Mouse (Mus musculus) lung, embryonic 16.5 days (tissue): Measurements from ENCODE around the gene Chrm1. TPM values are rescaled to one million over a fixed set of nuclear protein-coding genes. Genes with fewer than 3 reads are reported as not detected.

ENCODE experiments used
- ATAC-seq: fragments of 200-750 bp; cut with Nextera tagmentation; 2 replicates; pipeline ENCODE4 v1.8.0; 2017; ENCODE audit warnings: low read depth, mild to moderate bottlenecking, moderate library complexity
- H3K27ac ChIP-seq: fragments of 300-500 bp; sonication (generic); 2 replicates; pipeline ENCODE4 v1.5.1; 2014; ENCODE audit warnings: mild to moderate bottlenecking, control low read depth, low read length
- H3K27me3 ChIP-seq: fragments of 300-500 bp; sonication (generic); 2 replicates; pipeline ENCODE4 v1.6.1; 2014; ENCODE audit warnings: low read depth, low read length, mixed read lengths; ENCODE audit not compliant: control insufficient read depth, insufficient read depth
- H3K36me3 ChIP-seq: fragments of 300-500 bp; sonication (generic); 2 replicates; pipeline ENCODE4 v1.6.1; 2014; ENCODE audit warnings: low read length; ENCODE audit not compliant: control insufficient read depth, insufficient read depth
- H3K4me1 ChIP-seq: fragments of 300-500 bp; sonication (generic); replicated peaks from 2 replicates; pipeline ENCODE4 v1.6.1; 2014; ENCODE audit warnings: low read length, mixed read lengths; ENCODE audit not compliant: control insufficient read depth, insufficient read depth
- H3K4me2 ChIP-seq: fragments of 300-500 bp; sonication (generic); 2 replicates; pipeline ENCODE4 v1.6.1; 2014; ENCODE audit warnings: low read depth, low read length, control low read depth
- H3K4me3 ChIP-seq: fragments of 300-500 bp; sonication (generic); 2 replicates; pipeline ENCODE4 v1.5.1; 2014; ENCODE audit warnings: mild to moderate bottlenecking, low read length, control low read depth
- H3K9ac ChIP-seq: fragments of 300-500 bp; sonication (generic); 2 replicates; pipeline ENCODE4 v1.6.1; 2014; ENCODE audit warnings: low read length, control low read depth
- H3K9me3 ChIP-seq: fragments of 300-500 bp; sonication (generic); 2 replicates; pipeline ENCODE4 v1.6.1; 2016; ENCODE audit warnings: low read length; ENCODE audit not compliant: control insufficient read depth
- WGBS: fragments of 180-500 bp; shearing (Covaris S2); extraction: QIAGEN DNeasy Blood & Tissue Kit; methylation state at CpG from one replicate; pipeline ENCODE4 v1.1.7; 2014; 5-methylcytosine and 5-hydroxymethylcytosine counted together
- polyA plus RNA-seq: library from polyadenylated mRNA; unstranded; fragments of >200 nt; fragmentation: Nextera tagmentation; extraction: Ambion mirVana; gene quantifications from 2 replicates; pipeline ENCODE4 v1.2.1, GENCODE M21; 2015

Gene Chrm1
- polyA plus RNA-seq, 1 experiment from 2014 or later: 0.21 TPM

- no peak overlapping the region for H3K4me2 ChIP-seq
- peak; percentile 43; the same call in 1 of the 2 replicates for ATAC-seq
- no peaks in the 10 kb centered on the region for H3K36me3 ChIP-seq
- H3K9ac ChIP-seq: no peak overlapping the region
- no peak overlapping the region for H3K4me3 ChIP-seq
- no peak overlapping the region for H3K27ac ChIP-seq
- H3K4me1 ChIP-seq: no peaks in the 10 kb centered on the region
- H3K9me3 ChIP-seq: no peaks in the 10 kb centered on the region
- no peaks in the 10 kb centered on the region for H3K27me3 ChIP-seq
Observed at GRCm38 (mm10) chr19:8655833-8656232, 7.8 kb upstream of the Chrm1 start.

GRCm38 (mm10) chr19:8656341-8656740 lies 7.2 kb upstream of the Chrm1 start:
- Histone ChIP-seq H3K36me3 (no peaks in the 10 kb centered on the region), H3K4me1 (no peaks in the 10 kb centered on the region), H3K27ac (no peak overlapping the region), H3K4me2 (no peak overlapping the region), H3K9ac (no peak overlapping the region), H3K4me3 (no peak overlapping the region), H3K27me3 (no peaks in the 10 kb centered on the region), H3K9me3 (no peaks in the 10 kb centered on the region)
- WGBS: 61% methylated on average over 4 of the region's 4 CpGs
- ATAC-seq: no peak

GRCm38 (mm10) chr19:8661821-8662307 lies 1.7 kb upstream of the Chrm1 start:
- Histone ChIP-seq H3K36me3 (no peaks in the 10 kb centered on the region), H3K9ac (peak overlapping the region; percentile 58), H3K9me3 (no peaks in the 10 kb centered on the region), H3K4me1 (peaks cover 8% of the 10 kb centered on the region), H3K4me2 (peak overlapping the region; percentile 92), H3K4me3 (peak overlapping the region; percentile 52), H3K27ac (no peak overlapping the region), H3K27me3 (no peaks in the 10 kb centered on the region)
- peak; percentile 51 for ATAC-seq
- WGBS: under 1% methylated on average over 35 of the region's 35 CpGs

- Histone ChIP-seq H3K9me3 (no peaks in the 10 kb centered on the region), H3K36me3 (no peaks in the 10 kb centered on the region), H3K9ac (peak overlapping the region; percentile 58), H3K27me3 (no peaks in the 10 kb centered on the region), H3K27ac (no peak overlapping the region), H3K4me3 (peak overlapping the region; percentile 52), H3K4me2 (peak overlapping the region; percentile 92), H3K4me1 (peaks cover 8% of the 10 kb centered on the region)
- 5% methylated on average over 11 of the region's 11 CpGs for WGBS
- ATAC-seq: peak; percentile 52; the same call in 1 of the 2 replicates
Observed at GRCm38 (mm10) chr19:8662337-8662736, 1.3 kb upstream of the Chrm1 start.

GRCm38 (mm10) chr19:8663911-8664421 lies 377 bp downstream of the Chrm1 start:
- H3K27me3 ChIP-seq: no peaks in the 10 kb centered on the region
- peak overlapping the region; percentile 30; the same call in 1 of the 2 replicates for H3K4me2 ChIP-seq
- ATAC-seq: peak; percentile 27; the same call in 1 of the 2 replicates
- H3K4me3 ChIP-seq: no peak overlapping the region
- no peaks in the 10 kb centered on the region for H3K36me3 ChIP-seq
- H3K9me3 ChIP-seq: no peaks in the 10 kb centered on the region
- WGBS: 31% methylated on average over 10 of the region's 10 CpGs
- no peak overlapping the region for H3K27ac ChIP-seq
- H3K4me1 ChIP-seq: peaks cover 8% of the 10 kb centered on the region
- H3K9ac ChIP-seq: no peak overlapping the region

GRCm38 (mm10) chr19:8664859-8665258 lies 1.3 kb downstream of the Chrm1 start:
- Histone ChIP-seq H3K9me3 (no peaks in the 10 kb centered on the region), H3K4me1 (peaks cover 8% of the 10 kb centered on the region), H3K27ac (no peak overlapping the region), H3K9ac (no peak overlapping the region), H3K4me3 (no peak overlapping the region), H3K4me2 (no peak overlapping the region), H3K36me3 (no peaks in the 10 kb centered on the region), H3K27me3 (no peaks in the 10 kb centered on the region)
- 84% methylated on average over 3 of the region's 3 CpGs for WGBS
- ATAC-seq: no peak

- Histone ChIP-seq H3K9me3 (no peaks in the 10 kb centered on the region), H3K36me3 (no peaks in the 10 kb centered on the region), H3K27me3 (no peaks in the 10 kb centered on the region), H3K9ac (no peak overlapping the region), H3K4me1 (peaks cover 8% of the 10 kb centered on the region), H3K4me2 (no peak overlapping the region), H3K4me3 (no peak overlapping the region), H3K27ac (no peak overlapping the region)
- ATAC-seq: no peak
- WGBS: 60% methylated on average over 5 of the region's 5 CpGs
Observed at GRCm38 (mm10) chr19:8665746-8666145, 2.2 kb downstream of the Chrm1 start.

- H3K27me3 ChIP-seq: no peaks in the 10 kb centered on the region
- H3K4me2 ChIP-seq: no peak overlapping the region
- H3K4me3 ChIP-seq: no peak overlapping the region
- H3K9me3 ChIP-seq: no peaks in the 10 kb centered on the region
- no peaks in the 10 kb centered on the region for H3K36me3 ChIP-seq
- H3K27ac ChIP-seq: no peak overlapping the region
- ATAC-seq: no peak
- no peak overlapping the region for H3K9ac ChIP-seq
- H3K4me1 ChIP-seq: no peaks in the 10 kb centered on the region
- 78% methylated on average over 3 of the region's 3 CpGs for WGBS
Observed at GRCm38 (mm10) chr19:8672859-8673258, 9.3 kb downstream of the Chrm1 start.

- Histone ChIP-seq H3K4me3 (no peak overlapping the region), H3K4me2 (no peak overlapping the region), H3K4me1 (no peaks in the 10 kb centered on the region), H3K27me3 (no peaks in the 10 kb centered on the region), H3K9me3 (no peaks in the 10 kb centered on the region), H3K27ac (no peak overlapping the region), H3K36me3 (no peaks in the 10 kb centered on the region), H3K9ac (no peak overlapping the region)
- WGBS: 34% methylated on average over 9 of the region's 9 CpGs
- ATAC-seq: no peak
Observed at GRCm38 (mm10) chr19:8673336-8674063, 9.9 kb downstream of the Chrm1 start.
